Mouse (Mus musculus) thymus, adult 18-20 months (tissue): ENCODE results near the gene AC124502.3.

ENCODE experiments used
- DNase-seq, 2 experiments: peaks; one replicate each; pipeline ENCODE4 v3.0.0; 2022; ENCODE audit warnings: mixed read lengths in 2 of 2

Gene AC124502.3

GRCm38 (mm10) chr19:5060365-5061330 is 22.0 kb downstream of the AC124502.3 start:
- no peak for DNase-seq

- DNase-seq: no peak
Measured at GRCm38 (mm10) chr19:5062041-5062440, 23.4 kb downstream of the AC124502.3 start.

- no peak for DNase-seq
Measured at GRCm38 (mm10) chr19:5062446-5062845, 23.8 kb downstream of the AC124502.3 start.

GRCm38 (mm10) chr19:5065104-5065503 is 26.4 kb downstream of the AC124502.3 start:
- DNase-seq: no peak

- DNase-seq: no peak
Measured at GRCm38 (mm10) chr19:5067040-5067799, 28.5 kb downstream of the AC124502.3 start.

GRCm38 (mm10) chr19:5067867-5068569 is 29.3 kb downstream of the AC124502.3 start, which contains the start of gene Cd248:
Gene Cd248 (plus strand): TSS chr19:5068078.
- DNase-seq: no peak

- DNase-seq: no peak
Measured at GRCm38 (mm10) chr19:5068570-5069234, 30.0 kb downstream of the AC124502.3 start.

- DNase-seq: no peak
Measured at GRCm38 (mm10) chr19:5069486-5069885, 30.8 kb downstream of the AC124502.3 start.

- no peak for DNase-seq
Measured at GRCm38 (mm10) chr19:5069978-5070377, 31.3 kb downstream of the AC124502.3 start.

- DNase-seq: no peak
Measured at GRCm38 (mm10) chr19:5071077-5071476, 32.4 kb downstream of the AC124502.3 start.

GRCm38 (mm10) chr19:5071545-5072369 is 33.1 kb downstream of the AC124502.3 start:
- DNase-seq: no peak

- no peak for DNase-seq
Measured at GRCm38 (mm10) chr19:5072389-5073019, 33.8 kb downstream of the AC124502.3 start.

- no peak for DNase-seq
Measured at GRCm38 (mm10) chr19:5073028-5073427, 34.3 kb downstream of the AC124502.3 start.

- DNase-seq: no peak
Measured at GRCm38 (mm10) chr19:5073518-5073917, 34.8 kb downstream of the AC124502.3 start.

GRCm38 (mm10) chr19:5079279-5079678 is 40.6 kb downstream of the AC124502.3 start:
- DNase-seq: no peak

GRCm38 (mm10) chr19:5082005-5082404 is 43.3 kb downstream of the AC124502.3 start:
- no peak for DNase-seq

GRCm38 (mm10) chr19:5082596-5082995 is 43.9 kb downstream of the AC124502.3 start:
- DNase-seq: no peak

GRCm38 (mm10) chr19:5083961-5084833 is 45.5 kb downstream of the AC124502.3 start:
- DNase-seq: no peak

GRCm38 (mm10) chr19:5084834-5085144 is 46.1 kb downstream of the AC124502.3 start:
- no peak for DNase-seq
